Mouse (Mus musculus) testis, adult 2 months (tissue): ENCODE results near the gene Phf1.

Experiments
- CTCF ChIP-seq: fragments of 200-500 bp; IDR thresholded peaks from 2 replicates; pipeline ENCODE4 v1.5.1; 2012; ENCODE audit warnings: low read depth, mild to moderate bottlenecking, inconsistent platforms, low read length, moderate library complexity; ENCODE audit not compliant: control insufficient read depth, insufficient read depth, insufficient replicate concordance
- POLR2A ChIP-seq: fragments of 200-500 bp; IDR thresholded peaks from 2 replicates; pipeline ENCODE4 v1.6.1; 2012; ENCODE audit warnings: low read depth, mild to moderate bottlenecking, inconsistent platforms, low read length, moderate library complexity; ENCODE audit not compliant: control insufficient read depth

- no peak for TF ChIP-seq POLR2A
- no peak for TF ChIP-seq CTCF
Observed at GRCm38 (mm10) chr17:26948316-26949050, 15.6 kb downstream of the Phf1 start.
